Mouse (Mus musculus) erythroblast, embryonic 14.5 days (primary cell): ENCODE results near the gene Rbm20.

Experiments
- GATA1 ChIP-seq: IDR thresholded peaks from 2 replicates; pipeline ENCODE4 v1.6.1; 2012; ENCODE audit warnings: low read length, inconsistent platforms, mixed read lengths
- TAL1 ChIP-seq: IDR thresholded peaks from 3 replicates; pipeline ENCODE4 v1.6.1; 2012; ENCODE audit warnings: low read length, inconsistent platforms, mixed read lengths

DNA sequence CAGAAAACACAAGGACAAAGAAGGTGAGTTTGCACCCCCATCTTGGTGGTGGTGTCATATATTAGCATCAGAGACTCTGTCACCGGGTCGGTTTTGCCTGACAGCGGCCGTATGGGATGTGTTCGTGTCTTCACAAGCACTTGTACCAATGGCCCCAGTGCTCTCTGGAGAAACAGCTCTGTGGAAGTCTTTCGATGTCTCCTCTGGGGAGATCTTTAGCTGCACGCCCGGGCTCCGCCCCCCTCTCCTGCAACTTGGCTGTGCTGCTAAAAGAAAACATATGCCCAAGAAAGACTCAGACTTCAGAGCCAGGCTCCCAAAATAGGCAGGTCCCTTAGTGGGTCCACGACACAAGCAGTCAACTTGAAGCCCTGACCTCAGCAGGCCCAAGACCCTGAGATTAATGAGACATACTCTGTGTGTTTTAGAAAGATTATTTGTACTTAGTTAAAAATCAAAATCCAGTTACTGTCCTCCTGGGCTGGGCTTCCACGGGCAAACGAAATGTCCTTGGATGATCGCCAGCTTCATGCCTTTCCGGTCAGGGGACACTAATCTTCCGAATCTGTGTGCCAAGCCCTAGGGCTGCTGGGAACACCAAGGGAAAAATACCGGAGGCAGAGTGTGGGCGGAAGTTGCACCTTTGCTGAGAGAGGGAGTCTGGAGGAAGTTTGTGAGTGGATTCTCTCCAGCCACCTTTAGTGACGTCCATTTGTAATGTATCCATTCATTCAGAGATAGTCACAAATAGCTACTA lies 173.2 kb downstream of the Rbm20 start:
- TF ChIP-seq TAL1 (no peak), GATA1 (no peak)
